Mouse (Mus musculus) E14TG2a.4 (cell line): ENCODE data around the gene Spata13.

Experiments used
- CTCF ChIP-seq: conservative IDR thresholded peaks from 2 replicates; pipeline ENCODE4 v1.5.1; 2014; ENCODE audit warnings: low read length
- POU5F1 ChIP-seq: IDR thresholded peaks from 2 replicates; pipeline ENCODE4 v1.6.1; 2014; ENCODE audit warnings: low read length, borderline replicate concordance

DNA sequence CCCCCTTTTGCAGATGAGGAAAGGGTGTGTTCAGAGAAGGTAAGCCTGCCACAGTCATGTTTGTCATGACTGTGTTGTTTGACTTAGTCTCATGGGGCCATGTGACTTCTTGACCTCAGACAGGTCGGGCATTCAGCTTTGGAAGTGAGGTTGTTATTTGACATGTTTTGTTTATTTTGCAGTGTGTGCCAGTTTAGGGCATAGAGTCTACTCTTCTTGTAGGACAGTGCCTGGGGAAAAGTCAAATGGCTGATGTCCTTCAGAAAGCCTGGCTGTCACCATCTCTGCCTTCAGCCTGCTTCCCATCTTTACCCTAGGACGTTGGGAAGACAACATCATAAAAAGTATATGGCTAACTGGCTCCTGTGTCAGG lies 2.8 kb downstream of the Spata13 start:
- TF ChIP-seq CTCF (no peak), POU5F1 (no peak)
